Mouse (Mus musculus) intestine, embryonic 16.5 days (tissue): ENCODE measurements at regions not wholly inside any gene's neighbourhood (a gene's known extent, or its start where the extent isn't known, plus 50 kb on each side); places are given as distances from the start of the nearest gene placed in this dataset.

Source experiments
- ATAC-seq: fragments of 200-750 bp; cut with Nextera tagmentation; 2 replicates; pipeline ENCODE4 v1.8.0; 2017; ENCODE audit warnings: moderate TSS enrichment, moderate library complexity
- H3K27ac ChIP-seq: fragments of 300-500 bp; sonication (generic); 2 replicates; pipeline ENCODE4 v1.5.1; 2014; ENCODE audit warnings: mild to moderate bottlenecking, low read length
- H3K27me3 ChIP-seq: fragments of 300-500 bp; sonication (generic); replicated peaks from 2 replicates; pipeline ENCODE4 v1.6.1; 2014; ENCODE audit warnings: low read length, control low read depth, mixed read lengths; ENCODE audit not compliant: control insufficient read depth, insufficient read depth
- H3K36me3 ChIP-seq: fragments of 300-500 bp; sonication (generic); 2 replicates; pipeline ENCODE4 v1.6.1; 2014; ENCODE audit warnings: low read length, control low read depth; ENCODE audit not compliant: control insufficient read depth, insufficient read depth
- H3K4me1 ChIP-seq: fragments of 300-500 bp; sonication (generic); 2 replicates; pipeline ENCODE4 v1.6.1; 2014; ENCODE audit warnings: low read length, control low read depth, mixed read lengths; ENCODE audit not compliant: control insufficient read depth, insufficient read depth
- H3K4me2 ChIP-seq: fragments of 300-500 bp; sonication (generic); 2 replicates; pipeline ENCODE4 v1.6.1; 2014; ENCODE audit warnings: low read depth, low read length, control low read depth
- H3K4me3 ChIP-seq: fragments of 300-500 bp; sonication (generic); 2 replicates; pipeline ENCODE4 v1.5.1; 2014; ENCODE audit warnings: mild to moderate bottlenecking, low read length
- H3K9ac ChIP-seq: fragments of 300-500 bp; sonication (generic); 2 replicates; pipeline ENCODE4 v1.6.1; 2014; ENCODE audit warnings: low read depth, low read length
- H3K9me3 ChIP-seq: fragments of 300-500 bp; sonication (generic); 2 replicates; pipeline ENCODE4 v1.6.1; 2016; ENCODE audit warnings: low read length, control low read depth; ENCODE audit not compliant: control insufficient read depth
- WGBS: fragments of 180-500 bp; shearing (Covaris S2); extraction: QIAGEN DNeasy Blood & Tissue Kit; methylation state at CpG from one replicate; pipeline ENCODE4 v1.1.7; 2014; 5-methylcytosine and 5-hydroxymethylcytosine counted together

DNA sequence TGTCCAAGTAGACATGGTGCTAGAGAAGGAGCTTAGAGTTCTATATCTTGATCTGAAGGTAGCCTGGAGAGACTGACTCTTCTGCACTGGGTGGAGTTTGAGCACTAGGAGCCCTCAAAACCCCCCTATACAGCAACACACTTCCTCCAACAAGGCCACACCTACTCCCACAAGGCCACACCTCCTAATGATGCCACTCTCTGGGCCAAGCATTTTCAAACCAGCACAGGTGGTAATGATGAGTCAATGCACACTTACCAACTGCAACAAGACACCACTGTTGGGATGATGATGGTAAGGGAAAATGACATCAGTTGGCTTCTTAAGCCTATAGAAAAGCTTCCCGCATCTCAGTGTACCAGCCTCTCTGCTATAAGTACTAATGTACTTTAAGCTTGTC, 83.5 kb upstream of the Rybp start:
- Histone ChIP-seq H3K9me3 (no peaks in the 10 kb centered on the region), H3K36me3 (no peaks in the 10 kb centered on the region), H3K4me1 (0 out of 2 replicates have a peak, but pooled peaks cover 4% of the 10 kb centered on the region), H3K4me2 (no peak overlapping the region), H3K27ac (no peak overlapping the region), H3K27me3 (no peaks in the 10 kb centered on the region), H3K4me3 (no peak overlapping the region), H3K9ac (no peak overlapping the region)
- ATAC-seq = no peak
- 82% methylated on average over 1 of the region's 1 CpGs for WGBS

DNA sequence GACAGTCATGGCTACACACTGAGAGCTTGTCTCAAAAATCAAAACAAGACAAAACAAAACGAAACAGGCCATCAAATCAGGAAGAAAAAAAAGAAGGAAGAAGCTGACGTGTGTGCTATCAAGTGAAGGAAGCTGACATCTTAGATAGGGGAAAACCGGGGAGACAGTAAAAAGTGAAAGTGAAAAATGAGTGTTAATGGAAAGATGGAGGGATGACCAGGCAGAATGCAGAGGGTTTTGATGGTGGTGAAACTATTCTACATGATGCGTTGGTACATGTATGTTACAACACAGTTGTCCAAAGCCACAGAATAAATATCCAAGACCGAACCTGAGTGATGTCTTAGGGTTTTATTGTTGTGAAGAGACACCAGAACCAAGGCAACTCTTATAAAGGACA, 83.1 kb upstream of the Rybp start:
- 91% methylated on average over 5 of the region's 5 CpGs for WGBS

DNA sequence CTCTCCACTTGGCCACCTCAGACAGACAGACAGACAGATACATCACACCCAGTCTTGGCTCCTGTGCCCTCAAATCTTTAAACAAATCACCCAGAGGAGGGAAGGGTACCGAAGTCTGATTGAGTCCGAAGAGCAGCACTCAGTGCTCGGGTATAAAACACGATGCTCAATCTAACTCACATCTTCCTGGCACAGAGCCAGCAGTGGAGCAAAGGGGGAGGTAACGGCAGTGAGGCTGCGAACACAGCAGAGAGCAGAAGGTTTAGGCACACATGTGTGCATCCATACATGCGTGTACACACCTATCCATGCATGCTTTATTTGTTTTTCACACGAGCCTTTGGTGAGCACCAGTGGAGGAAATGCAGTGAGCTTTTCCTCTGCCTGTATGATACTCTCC, 78.9 kb upstream of the Rybp start:
- Histone ChIP-seq H3K4me1 (0 out of 2 replicates have a peak, but pooled peaks cover 4% of the 10 kb centered on the region), H3K4me2 (no peak overlapping the region), H3K9ac (no peak overlapping the region), H3K27me3 (no peaks in the 10 kb centered on the region), H3K4me3 (no peak overlapping the region), H3K27ac (no peak overlapping the region), H3K36me3 (no peaks in the 10 kb centered on the region), H3K9me3 (no peaks in the 10 kb centered on the region)
- 34% methylated on average over 8 of the region's 8 CpGs for WGBS
- peak; percentile 44 for ATAC-seq

More for the DNA sequence above, 83.1 kb upstream of the Rybp start:
- H3K4me3 ChIP-seq = no peak overlapping the region
- H3K9me3 ChIP-seq = no peaks in the 10 kb centered on the region
- H3K9ac ChIP-seq = no peak overlapping the region
- H3K27me3 ChIP-seq = no peaks in the 10 kb centered on the region
- no peak overlapping the region for H3K27ac ChIP-seq
- ATAC-seq = no peak
- 0 out of 2 replicates have a peak, but pooled peaks cover 4% of the 10 kb centered on the region for H3K4me1 ChIP-seq
- no peak overlapping the region for H3K4me2 ChIP-seq
- no peaks in the 10 kb centered on the region for H3K36me3 ChIP-seq

DNA sequence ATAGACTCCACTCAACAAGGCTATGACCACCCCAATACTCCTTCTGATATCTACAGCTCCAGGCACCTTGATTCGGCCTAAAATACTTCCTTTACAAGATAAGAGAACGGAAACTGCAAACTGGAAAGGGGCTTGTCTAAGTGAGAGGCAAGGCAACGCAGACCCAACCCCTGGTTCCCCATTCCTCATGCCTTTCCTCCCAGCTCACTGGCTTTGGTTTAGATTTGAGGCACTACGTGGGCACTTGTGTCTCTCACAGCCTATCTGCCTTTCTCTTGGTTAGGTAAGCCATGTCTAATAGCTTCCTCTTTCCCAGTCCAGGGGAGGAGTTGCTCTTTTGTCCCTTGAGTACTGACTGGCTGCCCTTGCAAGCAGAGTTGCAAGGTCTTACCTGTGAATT, 78.5 kb upstream of the Rybp start:
- no peak overlapping the region for H3K4me2 ChIP-seq
- H3K9me3 ChIP-seq = no peaks in the 10 kb centered on the region
- no peak overlapping the region for H3K9ac ChIP-seq
- no peak overlapping the region for H3K27ac ChIP-seq
- ATAC-seq = 0 out of 2 replicates have a peak, but pooled peaks have one; percentile 28
- H3K4me3 ChIP-seq = no peak overlapping the region
- 0 out of 2 replicates have a peak, but pooled peaks cover 4% of the 10 kb centered on the region for H3K4me1 ChIP-seq
- 66% methylated on average over 4 of the region's 4 CpGs for WGBS
- no peaks in the 10 kb centered on the region for H3K36me3 ChIP-seq
- no peaks in the 10 kb centered on the region for H3K27me3 ChIP-seq

DNA sequence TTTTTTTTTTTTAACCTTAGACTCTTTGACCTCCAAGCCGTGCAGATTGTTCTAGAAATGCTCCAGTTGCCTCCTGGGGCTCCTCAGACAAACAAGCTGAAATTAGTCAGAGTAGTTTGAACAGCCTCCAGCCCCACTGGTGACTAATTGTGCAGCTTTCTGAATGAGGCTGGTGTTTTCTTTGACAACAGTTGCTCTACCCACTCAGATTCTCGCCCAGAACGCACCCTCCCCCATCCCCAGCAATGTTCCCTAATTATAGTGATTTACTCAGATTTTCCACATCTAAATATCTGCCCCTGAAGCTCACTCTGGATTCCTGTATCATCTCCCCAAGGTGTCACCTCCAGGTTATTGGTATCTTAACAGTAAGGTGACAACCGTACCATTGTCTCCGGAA, 76.4 kb upstream of the Rybp start:
- ATAC-seq = no peak
- Histone ChIP-seq H3K4me1 (0 out of 2 replicates have a peak, but pooled peaks cover 4% of the 10 kb centered on the region), H3K9me3 (no peaks in the 10 kb centered on the region), H3K4me3 (no peak overlapping the region), H3K27ac (no peak overlapping the region), H3K4me2 (no peak overlapping the region), H3K36me3 (no peaks in the 10 kb centered on the region), H3K27me3 (no peaks in the 10 kb centered on the region), H3K9ac (no peak overlapping the region)
- WGBS = 82% methylated on average over 5 of the region's 5 CpGs

DNA sequence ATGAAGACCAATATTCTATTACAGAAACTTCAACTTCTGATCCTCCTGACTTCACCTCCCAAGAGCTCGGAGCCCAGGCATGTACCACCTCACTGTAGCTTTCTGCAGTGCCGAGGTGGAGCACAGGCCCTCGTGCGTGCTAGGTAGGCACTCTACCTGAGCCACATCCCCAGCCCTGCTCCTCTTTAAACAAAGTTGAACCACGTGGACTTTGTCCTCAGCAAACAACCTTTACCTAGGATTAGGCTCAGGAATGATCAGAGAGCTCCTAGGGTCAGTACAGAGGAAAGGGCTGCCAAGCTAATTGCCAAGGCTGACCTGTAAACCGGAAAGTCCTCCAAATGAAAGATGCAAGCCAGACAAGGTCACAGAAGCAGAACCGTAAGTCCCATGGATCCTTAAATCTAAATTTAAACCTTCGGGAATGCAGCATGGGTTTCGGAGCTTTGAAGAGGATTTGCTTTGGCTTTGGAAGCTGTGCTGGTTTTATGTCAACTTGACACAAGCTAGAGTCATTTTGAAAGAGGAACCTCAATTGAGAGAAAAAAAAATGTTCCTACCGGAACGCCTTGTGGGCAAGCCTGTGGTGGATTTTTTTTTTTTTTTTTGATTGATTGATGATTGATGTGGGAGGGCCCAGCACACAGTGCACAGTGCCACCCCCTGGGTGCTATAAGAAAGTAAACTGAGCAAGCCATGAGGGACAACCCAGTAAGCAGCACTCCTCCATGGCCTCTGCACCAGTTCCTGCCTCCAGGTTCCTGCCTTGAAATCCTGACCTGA, 69.5 kb upstream of the Rybp start:
- Histone ChIP-seq H3K27me3 (no peaks in the 10 kb centered on the region), H3K27ac (no peak overlapping the region), H3K9ac (no peak overlapping the region), H3K9me3 (no peaks in the 10 kb centered on the region), H3K4me1 (no peaks in the 10 kb centered on the region), H3K36me3 (no peaks in the 10 kb centered on the region), H3K4me3 (no peak overlapping the region), H3K4me2 (no peak overlapping the region)
- ATAC-seq = peak; percentile 90
- 58% methylated on average over 11 of the region's 11 CpGs for WGBS

DNA sequence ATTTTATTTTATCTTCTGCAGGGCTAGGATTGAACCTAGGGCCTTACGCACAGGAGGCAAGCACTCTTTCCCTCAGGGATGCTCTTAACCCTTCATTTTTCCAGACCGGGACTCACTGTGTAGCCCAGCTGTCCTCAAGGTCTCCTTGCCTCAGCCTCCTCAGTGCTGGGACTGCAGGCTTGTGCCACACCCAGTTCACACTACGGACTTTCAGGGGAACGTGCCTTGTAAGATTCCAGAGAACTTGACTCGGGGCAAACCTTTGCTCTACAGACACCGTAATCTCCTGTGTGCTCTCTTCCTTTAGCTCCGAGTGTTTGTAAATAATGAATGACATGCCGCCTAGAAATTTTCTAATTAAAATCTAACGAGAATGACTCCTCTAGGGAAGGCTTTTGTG, 68.6 kb upstream of the Rybp start:
- H3K36me3 ChIP-seq = no peaks in the 10 kb centered on the region
- no peak overlapping the region for H3K27ac ChIP-seq
- no peak overlapping the region for H3K9ac ChIP-seq
- ATAC-seq = peak; percentile 82
- 52% methylated on average over 9 of the region's 9 CpGs for WGBS
- no peak overlapping the region; the same call in 1 of the 2 replicates for H3K4me2 ChIP-seq
- H3K4me3 ChIP-seq = no peak overlapping the region
- no peaks in the 10 kb centered on the region for H3K4me1 ChIP-seq
- no peaks in the 10 kb centered on the region for H3K9me3 ChIP-seq
- no peaks in the 10 kb centered on the region for H3K27me3 ChIP-seq

DNA sequence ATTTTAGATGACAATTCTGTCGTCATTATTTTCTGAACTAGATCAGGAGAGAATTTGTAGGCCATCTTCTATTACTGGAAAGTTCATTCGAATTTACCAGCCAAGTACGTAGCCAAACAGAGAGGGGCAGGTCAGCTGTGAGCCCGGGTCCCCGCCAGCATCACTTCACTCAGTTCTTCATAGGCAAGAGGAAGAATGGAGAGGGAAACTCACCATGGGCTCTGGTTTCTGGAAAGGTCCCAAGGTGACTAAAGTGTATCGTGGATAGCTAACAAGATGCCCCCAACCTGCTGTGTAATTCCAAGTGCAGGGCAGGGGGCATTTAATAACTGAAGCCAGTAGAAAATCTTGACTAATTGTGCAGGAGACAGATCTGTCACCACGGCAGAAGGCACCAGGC, 60.2 kb upstream of the Rybp start:
- ATAC-seq = no peak
- Histone ChIP-seq H3K4me2 (no peak overlapping the region), H3K4me3 (no peak overlapping the region), H3K4me1 (no peaks in the 10 kb centered on the region), H3K36me3 (no peaks in the 10 kb centered on the region), H3K9me3 (no peaks in the 10 kb centered on the region), H3K27me3 (no peaks in the 10 kb centered on the region), H3K9ac (no peak overlapping the region), H3K27ac (no peak overlapping the region)
- 88% methylated on average over 7 of the region's 7 CpGs for WGBS

DNA sequence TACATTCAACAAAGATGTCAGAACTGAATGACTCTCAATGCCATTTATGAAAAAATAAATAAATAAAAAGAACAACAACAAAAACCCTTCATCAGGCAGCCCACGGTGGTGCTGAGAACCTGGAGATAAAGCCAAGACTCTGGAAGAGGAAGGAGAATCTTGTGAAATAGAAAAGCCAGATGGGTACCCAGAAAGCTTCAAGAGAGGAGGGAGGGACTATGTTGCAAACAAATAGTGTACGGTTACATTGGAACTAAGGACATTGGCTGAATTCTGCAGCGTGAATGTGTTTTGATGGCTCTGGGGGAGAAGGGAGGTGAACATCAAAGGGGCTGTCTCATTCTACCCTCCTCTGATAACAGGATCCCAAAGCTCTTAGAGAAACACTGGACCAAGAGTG, 57.8 kb upstream of the Rybp start:
- no peaks in the 10 kb centered on the region for H3K27me3 ChIP-seq
- no peak overlapping the region for H3K9ac ChIP-seq
- no peaks in the 10 kb centered on the region for H3K9me3 ChIP-seq
- no peak overlapping the region for H3K4me3 ChIP-seq
- H3K4me1 ChIP-seq = no peaks in the 10 kb centered on the region
- ATAC-seq = no peak
- no peak overlapping the region for H3K27ac ChIP-seq
- 75% methylated on average over 3 of the region's 3 CpGs for WGBS
- no peaks in the 10 kb centered on the region for H3K36me3 ChIP-seq
- H3K4me2 ChIP-seq = no peak overlapping the region
